Mouse (Mus musculus) forebrain, embryonic 14.5 days (tissue): ENCODE measurements at regions not wholly inside any gene's neighbourhood (a gene's known extent, or its start where the extent isn't known, plus 50 kb on each side); places are given as distances from the start of the nearest gene placed in this dataset.

Experiments
- ATAC-seq: fragments of 200-750 bp; cut with Nextera tagmentation; 2 replicates; pipeline ENCODE4 v1.8.0; 2017; ENCODE audit warnings: mild to moderate bottlenecking, moderate library complexity
- DNase-seq: peaks from one replicate; pipeline ENCODE4 v3.0.0-alpha.2; 2015; ENCODE audit warnings: low spot score
- H3K27ac ChIP-seq: fragments of 300-500 bp; sonication (generic); 2 replicates; pipeline ENCODE4 v1.5.1; 2014; ENCODE audit warnings: low read depth, mild to moderate bottlenecking, control low read depth, low read length, moderate library complexity
- H3K27me3 ChIP-seq: fragments of 300-500 bp; sonication (generic); replicated peaks from 2 replicates; pipeline ENCODE4 v1.6.1; 2014; ENCODE audit warnings: low read length, control low read depth, mixed read lengths; ENCODE audit not compliant: control insufficient read depth, insufficient read depth
- H3K36me3 ChIP-seq: fragments of 300-500 bp; sonication (generic); 2 replicates; pipeline ENCODE4 v1.6.1; 2014; ENCODE audit warnings: low read length, control low read depth; ENCODE audit not compliant: control insufficient read depth, insufficient read depth
- H3K4me1 ChIP-seq: fragments of 300-500 bp; sonication (generic); 2 replicates; pipeline ENCODE4 v1.6.1; 2014; ENCODE audit warnings: antibody characterized with exemption, low read length, control low read depth; ENCODE audit not compliant: control insufficient read depth, insufficient read depth
- H3K4me2 ChIP-seq: fragments of 300-500 bp; sonication (generic); 2 replicates; pipeline ENCODE4 v1.6.1; 2014; ENCODE audit warnings: mild to moderate bottlenecking, control low read depth, low read length
- H3K4me3 ChIP-seq: fragments of 300-500 bp; sonication (generic); 2 replicates; pipeline ENCODE4 v1.5.1; 2014; ENCODE audit warnings: low read depth, low read length, control low read depth
- H3K9ac ChIP-seq: fragments of 300-500 bp; sonication (generic); 2 replicates; pipeline ENCODE4 v1.6.1; 2014; ENCODE audit warnings: mild to moderate bottlenecking, low read length, control low read depth, moderate library complexity
- H3K9me3 ChIP-seq: fragments of 300-500 bp; sonication (generic); replicated peaks from 2 replicates; pipeline ENCODE4 v1.6.1; 2016; ENCODE audit warnings: low read length, control low read depth, mixed read lengths; ENCODE audit not compliant: control insufficient read depth
- WGBS: fragments of 180-500 bp; shearing (Covaris S2); extraction: QIAGEN DNeasy Blood & Tissue Kit; methylation state at CpG from one replicate; pipeline ENCODE4 v1.1.7; 2014; 5-methylcytosine and 5-hydroxymethylcytosine counted together

DNA sequence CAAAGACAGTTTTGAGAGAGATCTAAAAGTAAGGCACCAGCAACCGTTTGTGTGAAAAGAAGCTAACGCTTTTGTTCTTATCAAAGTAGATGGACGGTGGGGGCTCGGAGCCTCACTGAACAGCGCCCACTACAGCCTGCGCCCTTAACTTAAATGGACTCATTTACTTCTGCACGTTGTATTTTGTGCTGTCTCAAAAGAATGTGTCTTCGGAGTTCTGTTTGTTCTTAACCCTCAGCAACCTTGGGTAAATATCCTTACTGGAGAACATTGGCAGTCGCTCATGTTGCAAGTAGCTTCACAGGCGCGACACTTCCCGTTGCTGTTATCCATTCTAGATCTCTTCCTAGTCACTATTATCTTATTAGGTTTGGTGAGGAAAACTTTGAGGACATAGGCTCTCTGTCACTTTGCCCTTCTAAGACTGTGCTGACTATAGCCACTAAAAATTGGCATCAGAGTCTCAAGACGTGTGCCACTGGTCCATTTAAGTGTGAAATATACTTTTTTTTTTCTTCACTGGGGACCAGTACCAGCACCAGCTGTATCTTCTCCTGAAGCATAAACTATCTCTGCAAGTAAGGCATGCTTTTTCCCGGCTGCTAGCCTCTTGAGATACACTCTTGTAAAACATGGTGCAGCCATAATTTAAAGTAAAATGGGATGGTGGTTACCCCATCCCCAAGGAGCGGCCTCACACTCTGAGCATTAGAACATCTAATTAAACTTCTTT, 507.0 kb upstream of the Kif2a start:
- Histone ChIP-seq H3K9me3 (no peaks in the 10 kb centered on the region), H3K36me3 (no peaks in the 10 kb centered on the region), H3K27ac (no peak overlapping the region), H3K9ac (no peak overlapping the region), H3K4me1 (0 out of 2 replicates have a peak, but pooled peaks cover 4% of the 10 kb centered on the region), H3K27me3 (no peaks in the 10 kb centered on the region), H3K4me2 (no peak overlapping the region), H3K4me3 (no peak overlapping the region)
- WGBS = 71% methylated on average over 15 of the region's 15 CpGs
- DNase-seq (no peak), ATAC-seq (no peak)

DNA sequence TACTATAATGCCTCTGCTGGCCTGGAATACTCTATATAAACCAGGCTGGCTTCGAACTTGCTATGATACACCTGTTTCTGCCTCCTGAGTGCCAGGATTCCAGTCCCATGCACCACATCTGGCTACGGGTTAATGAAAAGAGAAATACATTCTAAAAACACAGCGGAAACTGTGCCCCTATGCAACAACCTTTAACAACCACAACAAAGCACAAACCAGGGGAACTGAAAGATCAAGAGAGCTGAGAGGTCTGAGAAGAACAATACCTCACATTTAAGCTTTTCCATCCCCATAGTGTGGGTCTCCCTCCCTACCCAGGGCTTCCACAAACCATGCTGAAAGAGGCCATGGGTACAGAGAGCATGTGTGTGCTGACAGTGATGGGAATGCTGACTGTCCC, 501.0 kb upstream of the Kif2a start:
- Histone ChIP-seq H3K4me2 (no peak overlapping the region), H3K4me1 (no peaks in the 10 kb centered on the region), H3K27ac (no peak overlapping the region), H3K9ac (no peak overlapping the region), H3K36me3 (no peaks in the 10 kb centered on the region), H3K9me3 (no peaks in the 10 kb centered on the region), H3K27me3 (no peaks in the 10 kb centered on the region), H3K4me3 (no peak overlapping the region)
- DNase-seq (no peak), ATAC-seq (no peak)
- WGBS = 85% methylated on average over 3 of the region's 3 CpGs

DNA sequence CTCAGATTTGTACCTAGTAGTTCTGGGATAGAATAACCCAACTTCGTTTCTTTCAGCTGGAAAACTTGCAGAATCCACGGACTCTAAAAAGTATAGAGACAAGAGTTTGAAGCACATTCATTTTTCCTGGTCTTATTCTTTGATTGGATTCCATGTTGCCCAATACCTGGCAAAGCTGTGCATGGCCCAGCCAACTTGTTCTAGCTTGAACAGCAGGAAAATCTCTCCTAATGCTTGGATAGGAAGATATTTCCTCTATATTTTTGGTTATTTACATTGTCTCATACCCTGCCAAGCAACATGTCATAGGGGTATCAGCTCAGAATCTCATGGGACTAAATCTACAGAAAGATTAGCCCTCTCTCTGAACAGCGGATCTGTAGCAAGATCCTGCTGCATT, 492.3 kb upstream of the Kif2a start:
- no peaks in the 10 kb centered on the region for H3K4me1 ChIP-seq
- no peak overlapping the region for H3K4me3 ChIP-seq
- no peaks in the 10 kb centered on the region for H3K36me3 ChIP-seq
- 88% methylated on average over 3 of the region's 3 CpGs for WGBS
- no peaks in the 10 kb centered on the region for H3K9me3 ChIP-seq
- H3K4me2 ChIP-seq = no peak overlapping the region
- ATAC-seq (no peak), DNase-seq (no peak)
- H3K27ac ChIP-seq = no peak overlapping the region
- H3K27me3 ChIP-seq = no peaks in the 10 kb centered on the region
- no peak overlapping the region for H3K9ac ChIP-seq

DNA sequence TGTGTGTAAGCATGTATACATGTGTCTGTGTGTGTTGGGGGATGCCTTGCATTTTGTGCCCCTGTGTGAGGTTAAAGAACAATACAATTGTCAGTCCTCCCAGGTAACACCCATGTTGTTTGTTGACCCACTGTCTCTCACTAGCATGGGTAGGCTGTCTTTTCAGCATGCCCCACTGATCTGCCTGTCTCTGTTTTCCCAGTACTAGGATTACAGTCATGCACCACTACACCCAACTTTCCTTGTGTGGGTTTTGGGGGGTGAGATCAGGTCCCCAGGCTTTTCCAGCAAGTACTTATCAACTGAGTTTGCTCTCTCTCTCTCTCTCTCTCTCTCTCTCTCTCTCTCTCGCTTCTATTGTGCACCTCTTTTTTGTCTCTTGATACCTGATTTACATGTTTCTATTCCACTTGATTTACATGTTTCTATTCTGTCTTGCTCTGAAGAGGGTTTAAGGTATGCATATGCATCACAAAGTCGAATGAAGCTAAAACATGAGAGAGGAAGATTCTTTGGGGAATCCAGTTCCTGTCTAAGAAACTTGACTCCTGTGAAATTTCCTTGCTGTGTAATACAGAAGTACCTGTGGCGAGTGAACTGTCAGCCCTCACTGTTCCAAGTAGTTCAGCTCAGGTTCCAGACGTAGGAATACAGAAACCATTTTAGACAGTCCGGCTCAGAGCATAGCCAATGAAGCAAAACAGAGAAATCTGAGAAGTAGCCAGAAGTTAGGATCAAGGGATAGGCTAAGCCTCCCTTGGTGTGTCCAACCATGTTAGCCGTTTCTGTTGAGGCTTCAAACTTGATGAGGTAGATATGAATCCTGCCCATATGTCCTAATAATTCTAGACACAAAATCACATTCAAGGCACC, 491.6 kb upstream of the Kif2a start:
- no peaks in the 10 kb centered on the region for H3K36me3 ChIP-seq
- H3K4me1 ChIP-seq = no peaks in the 10 kb centered on the region
- H3K27me3 ChIP-seq = no peaks in the 10 kb centered on the region
- no peak overlapping the region for H3K4me2 ChIP-seq
- no peak overlapping the region for H3K9ac ChIP-seq
- H3K9me3 ChIP-seq = no peaks in the 10 kb centered on the region
- H3K27ac ChIP-seq = no peak overlapping the region
- 80% methylated on average over 6 of the region's 6 CpGs for WGBS
- no peak overlapping the region for H3K4me3 ChIP-seq
- no peak for DNase-seq
- no peak for ATAC-seq

DNA sequence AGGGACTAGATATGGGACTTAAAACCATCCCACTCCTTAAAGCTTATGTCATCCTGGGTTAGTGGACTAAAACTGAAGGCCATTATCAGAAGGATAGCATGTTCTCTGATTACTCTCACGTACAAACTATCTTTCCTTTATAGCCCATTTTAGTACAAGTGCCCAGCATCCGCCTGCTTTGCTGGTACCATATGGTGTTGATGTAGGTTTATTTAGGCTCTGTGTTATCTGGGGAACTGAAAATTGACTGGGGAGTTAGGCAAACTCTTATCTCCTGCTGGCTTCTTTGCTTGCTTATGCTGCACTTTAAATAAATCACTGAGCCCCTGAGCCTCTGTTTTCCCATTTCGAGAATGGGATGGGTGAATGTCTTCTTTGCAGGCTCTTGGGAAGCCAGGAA, 485.4 kb upstream of the Kif2a start:
- no peaks in the 10 kb centered on the region for H3K9me3 ChIP-seq
- H3K36me3 ChIP-seq = no peaks in the 10 kb centered on the region
- H3K27ac ChIP-seq = no peak overlapping the region
- H3K27me3 ChIP-seq = no peaks in the 10 kb centered on the region
- H3K4me3 ChIP-seq = no peak overlapping the region
- H3K4me2 ChIP-seq = no peak overlapping the region
- DNase-seq (no peak), ATAC-seq (no peak)
- 87% methylated on average over 3 of the region's 3 CpGs for WGBS
- H3K4me1 ChIP-seq = no peaks in the 10 kb centered on the region
- no peak overlapping the region for H3K9ac ChIP-seq

DNA sequence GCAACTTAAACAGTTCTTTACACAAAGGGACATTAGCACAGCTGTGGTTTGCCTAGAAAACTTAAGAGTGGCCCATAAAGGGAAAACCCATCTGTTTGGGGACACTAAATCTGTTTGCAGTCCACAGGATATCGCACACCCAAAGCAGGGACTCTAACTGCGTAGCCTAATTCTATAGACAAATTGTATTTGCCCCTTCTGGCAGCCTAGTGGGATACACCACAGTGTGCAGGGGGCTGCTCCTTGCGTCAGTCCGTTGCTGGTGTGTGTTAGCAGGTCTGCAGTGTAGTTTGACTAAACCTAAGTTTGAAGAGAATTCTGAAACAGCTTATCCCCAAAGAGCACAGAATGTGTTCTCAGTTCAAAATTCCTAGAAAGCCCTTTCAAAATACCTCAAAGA, 484.9 kb upstream of the Kif2a start:
- WGBS = 89% methylated on average over 4 of the region's 4 CpGs
- no peak overlapping the region for H3K9ac ChIP-seq
- no peaks in the 10 kb centered on the region for H3K9me3 ChIP-seq
- ATAC-seq (no peak), DNase-seq (no peak)
- no peak overlapping the region for H3K4me3 ChIP-seq
- no peak overlapping the region for H3K27ac ChIP-seq
- no peak overlapping the region for H3K4me2 ChIP-seq
- H3K36me3 ChIP-seq = no peaks in the 10 kb centered on the region
- H3K27me3 ChIP-seq = no peaks in the 10 kb centered on the region
- no peaks in the 10 kb centered on the region for H3K4me1 ChIP-seq

DNA sequence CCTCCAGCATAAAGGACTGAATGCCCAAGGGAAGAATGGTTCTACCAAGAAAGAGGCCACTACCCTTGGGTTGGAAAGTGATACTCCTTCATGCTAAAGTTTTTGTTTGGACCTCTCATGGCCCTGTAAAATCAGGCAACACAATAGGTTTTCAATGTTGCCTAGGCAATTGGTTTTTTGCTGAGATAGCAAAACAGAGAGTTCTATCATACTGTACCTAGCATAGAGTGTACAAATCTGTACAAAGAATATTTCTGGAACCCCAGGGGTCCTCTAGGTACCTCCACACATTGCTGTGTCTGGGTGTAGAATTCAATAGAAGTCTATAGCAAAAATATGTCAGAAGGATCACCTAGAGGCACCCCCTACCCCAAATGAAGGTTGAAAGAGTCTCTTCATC, 483.4 kb upstream of the Kif2a start:
- no peak overlapping the region for H3K27ac ChIP-seq
- no peak for DNase-seq
- H3K36me3 ChIP-seq = no peaks in the 10 kb centered on the region
- no peak overlapping the region for H3K9ac ChIP-seq
- H3K4me1 ChIP-seq = no peaks in the 10 kb centered on the region
- no peaks in the 10 kb centered on the region for H3K27me3 ChIP-seq
- no peak overlapping the region for H3K4me3 ChIP-seq
- H3K4me2 ChIP-seq = no peak overlapping the region
- H3K9me3 ChIP-seq = no peaks in the 10 kb centered on the region
- ATAC-seq = no peak

DNA sequence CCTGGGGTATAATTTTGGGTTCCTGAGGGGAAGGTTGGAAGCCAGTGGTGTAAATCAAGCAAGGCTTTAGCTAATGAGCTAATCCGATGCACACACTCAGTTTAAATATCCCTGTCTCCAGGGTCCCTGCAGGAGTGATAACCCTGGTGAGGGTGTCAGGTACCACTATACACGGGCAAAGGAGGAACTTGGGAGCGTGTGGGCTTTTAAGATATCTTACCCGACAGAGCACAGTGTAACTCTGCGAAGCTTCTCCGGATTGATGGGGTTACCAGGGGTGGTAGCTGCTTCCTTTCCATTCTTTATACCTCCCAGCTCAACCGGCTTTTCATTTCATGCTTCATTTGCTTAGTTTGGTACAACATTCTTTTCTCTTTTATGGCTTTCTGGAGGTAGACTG, 480.3 kb upstream of the Kif2a start:
- no peak overlapping the region for H3K27ac ChIP-seq
- no peaks in the 10 kb centered on the region for H3K36me3 ChIP-seq
- H3K4me2 ChIP-seq = no peak overlapping the region
- no peak overlapping the region for H3K9ac ChIP-seq
- H3K4me3 ChIP-seq = no peak overlapping the region
- ATAC-seq = no peak
- 27% methylated on average over 7 of the region's 7 CpGs for WGBS
- H3K27me3 ChIP-seq = no peaks in the 10 kb centered on the region
- DNase-seq = no peak
- H3K9me3 ChIP-seq = no peaks in the 10 kb centered on the region
- no peaks in the 10 kb centered on the region for H3K4me1 ChIP-seq
